In genomic region chr6:100127221-100128143, GRCm38 (mm10) we compare ENCODE assay signal across 8 mouse cellular contexts.
A peak's percentile ranks its signal among the peaks of the same experiment; 100 is the strongest.
DNase-seq lines count a peak whose midpoint lies in the region; ATAC-seq and TF ChIP-seq lines count a peak whose summit lies in the region.

No protein-coding gene starts in this region.

- H3K4me3 ChIP-seq in forebrain, postnatal 0 days (ENCODE audit: low read depth, low read length), result no peak overlapping the region
- no peak overlapping the region for H3K4me3 ChIP-seq in lung, adult 2 months (replicated peaks; ENCODE audit: extremely low read depth, low read depth, low read length)

- H3K4me1 ChIP-seq in forebrain, postnatal 0 days (ENCODE audit: insufficient read depth), result peaks cover 15% of the 10 kb centered on the region
- peaks cover 8% of the 10 kb centered on the region; the same call in 1 of the 2 replicates for H3K4me1 ChIP-seq in lung, adult 2 months (ENCODE audit: control insufficient read depth, insufficient read depth, low read length)

- 20% methylated on average over 15 of the region's 15 CpGs for WGBS in forebrain, postnatal 0 days
- 25% methylated on average over 15 of the region's 15 CpGs for WGBS in lung, adult 2 months

- intact Hi-C loops in heart, postnatal 14 days (cut with DNase I), result loop anchor here (5.0 kb wide), 1 partner anchor 115 kb away; no protein-coding TSS in a partner anchor

- peak; percentile 64 for DNase-seq in 3134 (ENCODE audit: extremely low read depth, insufficient read length, low spot score)
- peak; percentile 77 for DNase-seq in cerebellum, adult 11-12 months
- DNase-seq in forebrain, postnatal 0 days, result peak; percentile 90
- DNase-seq in heart, postnatal 14 days, result peak; percentile 84 to 89
- peak; percentile 82 for DNase-seq in layer of hippocampus, adult 11-12 months (ENCODE audit: low spot score)
- peak; percentile 65 for DNase-seq in lung, adult 2 months
- DNase-seq in retina, adult 2 months (ENCODE audit: low read depth, low spot score), result peak; percentile 57
- no peak for DNase-seq in B cell, adult 2 months

- ATAC-seq in forebrain, postnatal 0 days, result peak; percentile 89

- H3K9ac ChIP-seq in forebrain, postnatal 0 days, result no peak overlapping the region

- H3K27ac ChIP-seq in forebrain, postnatal 0 days (ENCODE audit: low read depth, low read length), result no peak overlapping the region

- 0 out of 2 replicates have a peak overlapping the region, but pooled peaks have one; percentile 6 for H3K4me2 ChIP-seq in forebrain, postnatal 0 days (ENCODE audit: low read depth)

- no peaks in the 10 kb centered on the region for H3K27me3 ChIP-seq in forebrain, postnatal 0 days (ENCODE audit: insufficient read depth, low read length)

- no peak for TF ChIP-seq POLR2A in lung, adult 2 months (IDR thresholded peaks at IDR 0.05; ENCODE audit: borderline replicate concordance, extremely low read depth, low read depth, low read length)

- no peaks in the 10 kb centered on the region for H3K36me3 ChIP-seq in forebrain, postnatal 0 days (ENCODE audit: insufficient read depth)

- peak; percentile 29; the same call in 1 of the 2 replicates for TF ChIP-seq CTCF in forebrain, postnatal 0 days (IDR thresholded peaks at IDR 0.05; ENCODE audit: low read depth)
- peak; percentile 37 for TF ChIP-seq CTCF in lung, adult 2 months (IDR thresholded peaks at IDR 0.05; ENCODE audit: insufficient read depth, low read length)

- H3K9me3 ChIP-seq in forebrain, postnatal 0 days (ENCODE audit: low read length), result no peaks in the 10 kb centered on the region

Comparison
In these comparisons a context has a peak if more than half of its experiments do, and no peak if none do; other contexts are left out.
1. DNase-seq: peak in 3134 (single experiment), cerebellum, adult 11-12 months (single experiment), forebrain, postnatal 0 days (single experiment), heart, postnatal 14 days (2 of 2), layer of hippocampus, adult 11-12 months (single experiment), lung, adult 2 months (single experiment) and retina, adult 2 months (single experiment); none in B cell, adult 2 months (0 of 2).